Mouse (Mus musculus) retina, postnatal 1 day (tissue): ENCODE data around the gene Slit3.

ENCODE experiments used
- DNase-seq: peaks from one replicate; pipeline ENCODE4 v3.0.0-alpha.2; 2012

Gene Slit3

DNA sequence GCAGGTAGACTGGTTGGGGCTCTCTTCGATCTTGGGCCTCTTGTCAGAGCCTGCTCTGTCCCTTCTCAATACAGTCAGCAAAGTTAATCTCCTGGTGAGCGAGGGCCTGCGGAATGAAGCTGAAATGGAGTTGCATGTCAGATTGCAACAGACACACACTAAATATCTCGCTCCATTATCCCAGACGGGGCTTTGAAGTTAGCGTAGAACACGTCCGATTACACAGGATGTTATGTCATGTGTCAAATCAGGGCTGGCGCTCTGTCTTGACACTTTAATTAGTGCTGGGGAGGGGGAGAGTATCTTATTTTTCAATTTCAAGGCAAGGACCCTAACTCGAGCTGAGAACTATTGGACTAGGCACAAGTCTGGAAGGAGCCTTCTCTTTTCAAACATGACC, 243.4 kb downstream of the Slit3 start:
- peak; percentile 23 for DNase-seq

DNA sequence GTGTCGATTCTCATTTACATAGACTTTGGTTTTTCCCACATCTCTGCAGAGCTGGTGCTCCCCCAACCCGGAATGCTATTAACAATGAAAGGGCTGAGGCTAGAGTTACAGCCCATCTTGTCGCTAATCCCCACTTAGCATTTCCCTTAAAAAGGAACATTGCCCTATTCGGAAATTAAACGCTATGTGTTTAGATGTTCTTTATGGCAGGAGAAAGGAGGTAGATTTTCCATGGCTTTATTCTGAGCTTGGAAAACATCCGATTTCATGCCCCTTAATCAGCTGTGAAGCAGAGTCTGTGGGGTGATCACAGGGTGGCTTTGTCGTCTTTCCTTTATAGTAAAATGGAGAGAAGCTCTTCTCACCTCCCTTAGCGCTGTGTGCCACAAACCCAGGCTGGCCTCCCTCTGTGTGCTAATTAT, 244.5 kb downstream of the Slit3 start:
- no peak for DNase-seq

- no peak for DNase-seq
These were observed 245.6 kb downstream of the Slit3 start for GRCm38 (mm10) chr11:35366611-35367010.

GRCm38 (mm10) chr11:35367248-35367647, 246.2 kb downstream of the Slit3 start:
- no peak for DNase-seq

DNA sequence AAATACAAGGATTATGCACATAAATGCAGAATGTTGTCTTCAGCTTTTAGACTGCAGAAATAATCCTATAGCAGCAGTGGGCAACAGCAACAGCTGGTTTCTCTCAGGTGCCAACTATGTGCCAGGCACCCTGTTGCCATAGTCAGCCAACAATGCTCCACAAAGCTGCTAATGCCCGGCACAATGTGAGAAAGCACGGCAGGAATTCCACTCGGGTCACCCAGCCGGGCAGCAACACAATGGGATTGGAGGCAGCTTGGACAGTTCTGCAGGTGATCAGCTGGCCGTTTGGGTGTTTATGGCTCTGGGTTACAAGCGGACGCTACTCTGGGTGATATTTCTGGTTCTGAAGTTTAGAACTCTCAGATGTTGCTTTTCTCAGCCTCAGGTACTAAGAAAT, 248.9 kb downstream of the Slit3 start:
- no peak for DNase-seq

GRCm38 (mm10) chr11:35370705-35371104, 249.7 kb downstream of the Slit3 start:
- no peak for DNase-seq

DNA sequence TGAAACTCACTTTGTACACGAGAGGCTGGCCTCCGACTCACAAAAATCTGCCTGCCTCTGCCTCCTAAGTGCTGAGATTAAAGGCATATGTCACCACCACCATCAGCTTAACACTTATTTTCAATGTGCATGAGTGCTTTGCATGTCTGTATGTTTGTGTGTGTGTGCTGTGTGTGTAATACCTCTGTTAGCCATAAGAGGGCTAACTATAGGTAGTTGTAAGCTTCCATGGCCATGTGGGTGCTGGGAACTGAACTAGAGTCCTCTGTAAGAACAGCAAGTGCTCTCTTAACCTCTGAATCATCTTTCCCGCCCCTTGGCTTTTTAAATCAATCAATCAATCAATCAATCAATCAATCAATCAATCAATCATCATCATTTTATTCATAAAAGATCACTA, 251.4 kb downstream of the Slit3 start:
- DNase-seq = no peak

GRCm38 (mm10) chr11:35375072-35375471, 254.0 kb downstream of the Slit3 start:
- no peak for DNase-seq

DNA sequence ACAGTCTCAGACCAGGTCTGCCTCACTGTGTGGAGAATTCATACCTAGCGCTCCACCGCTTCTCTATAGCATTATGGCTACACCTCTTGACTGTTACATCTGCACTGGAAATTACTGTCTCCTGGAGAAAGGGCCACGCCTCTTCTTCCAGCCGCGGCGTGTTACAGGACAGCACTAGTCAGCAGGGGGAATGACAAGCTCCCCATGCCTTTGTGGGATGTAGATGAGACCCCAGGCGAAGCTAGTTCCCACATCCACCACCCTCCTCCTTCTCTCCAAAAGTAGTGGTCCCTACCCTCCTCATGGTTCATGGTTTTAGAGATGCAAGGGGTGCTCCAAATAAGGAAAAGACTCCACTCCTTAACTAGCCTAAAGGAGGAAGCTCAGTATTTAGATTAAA, 257.8 kb downstream of the Slit3 start:
- no peak for DNase-seq

GRCm38 (mm10) chr11:35379407-35379806, 258.4 kb downstream of the Slit3 start:
- DNase-seq = no peak

GRCm38 (mm10) chr11:35380766-35381165, 259.7 kb downstream of the Slit3 start:
- DNase-seq = peak; percentile 21

- no peak for DNase-seq
These were observed 264.4 kb downstream of the Slit3 start for GRCm38 (mm10) chr11:35385444-35385843.

DNA sequence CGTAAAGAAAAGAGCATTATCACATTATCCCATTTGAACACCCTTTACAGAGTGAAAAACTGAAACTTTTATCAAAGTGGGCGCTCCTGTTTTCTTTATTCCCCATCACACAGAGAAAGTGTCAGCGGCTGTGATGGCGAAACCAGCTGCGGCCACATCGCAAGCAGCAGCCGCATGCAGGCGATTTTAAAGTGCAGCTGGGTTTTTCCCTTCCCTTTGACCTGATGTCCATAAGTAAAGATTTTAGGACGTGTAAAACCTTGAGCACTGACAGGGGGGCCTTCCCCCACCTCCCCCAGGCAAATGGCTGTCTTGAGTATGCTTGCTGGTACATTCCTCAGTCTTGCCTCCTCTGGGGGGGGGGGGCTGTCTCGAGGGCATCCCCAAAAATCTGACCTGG, 266.8 kb downstream of the Slit3 start:
- DNase-seq = no peak

DNA sequence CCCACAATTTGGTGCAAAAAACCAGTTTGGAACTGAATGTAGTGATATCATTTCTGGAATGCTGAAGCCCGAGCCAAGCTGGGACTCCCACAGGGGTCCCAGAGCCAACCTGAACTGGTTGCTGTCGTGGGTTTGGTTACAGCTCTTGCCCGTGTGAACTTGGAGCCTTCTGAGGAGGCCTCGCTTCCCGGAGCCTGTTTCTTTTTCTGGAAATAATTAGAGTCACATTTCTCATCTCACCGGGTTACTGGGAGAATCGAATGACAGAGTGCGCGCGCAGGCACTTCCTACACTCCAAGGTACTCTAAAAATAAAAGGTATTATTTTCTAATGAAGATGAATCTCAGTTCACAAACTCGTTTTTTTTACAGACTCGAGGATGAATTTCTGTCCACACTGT, 267.4 kb downstream of the Slit3 start:
- no peak for DNase-seq

DNA sequence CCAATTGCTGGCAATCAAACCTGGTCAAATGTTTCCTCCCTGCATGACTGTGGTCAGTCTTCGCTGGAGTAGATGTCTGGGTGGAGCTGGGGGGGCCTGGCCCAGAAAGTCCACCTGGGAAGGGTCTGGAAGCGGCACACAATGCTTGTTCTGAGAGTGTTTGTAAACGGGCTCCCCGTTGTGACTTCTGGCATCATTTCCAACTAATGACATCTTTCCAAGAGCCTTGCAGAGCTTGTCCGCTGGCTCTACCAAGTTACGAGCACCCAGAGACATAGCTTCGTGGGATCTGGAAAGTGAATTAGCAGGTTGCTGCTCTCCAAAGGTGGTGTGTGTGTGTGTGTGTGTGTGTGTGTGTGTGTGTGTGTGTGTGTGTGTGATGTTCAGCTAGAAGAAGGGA, 268.3 kb downstream of the Slit3 start:
- DNase-seq = no peak

GRCm38 (mm10) chr11:35389780-35390435, 268.9 kb downstream of the Slit3 start:
- DNase-seq = no peak

- no peak for DNase-seq
These were observed 272.8 kb downstream of the Slit3 start for GRCm38 (mm10) chr11:35393815-35394214.

DNA sequence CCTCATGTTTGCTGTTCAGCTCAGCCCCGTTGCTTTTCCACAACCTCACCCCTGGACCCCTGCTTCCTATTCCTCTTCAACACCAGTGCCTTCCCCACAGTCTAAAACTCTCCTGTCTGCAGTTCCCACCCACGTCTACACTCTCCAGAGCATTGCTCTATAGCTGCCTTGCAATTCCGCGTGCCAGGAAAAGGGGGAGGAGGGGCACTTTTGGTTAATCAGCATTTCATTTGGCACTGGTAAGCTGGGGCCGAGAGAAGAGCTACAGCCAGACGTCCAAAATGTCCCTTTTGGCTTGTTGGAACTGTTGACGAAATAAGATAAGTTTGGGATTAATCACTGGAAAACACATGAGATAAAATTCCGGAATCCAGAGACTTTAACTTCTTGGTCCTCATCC, 274.4 kb downstream of the Slit3 start:
- no peak for DNase-seq

- DNase-seq = no peak
These were observed 277.3 kb downstream of the Slit3 start for GRCm38 (mm10) chr11:35398353-35398752.

- no peak for DNase-seq
These were observed 282.5 kb downstream of the Slit3 start for GRCm38 (mm10) chr11:35403516-35403915.

DNA sequence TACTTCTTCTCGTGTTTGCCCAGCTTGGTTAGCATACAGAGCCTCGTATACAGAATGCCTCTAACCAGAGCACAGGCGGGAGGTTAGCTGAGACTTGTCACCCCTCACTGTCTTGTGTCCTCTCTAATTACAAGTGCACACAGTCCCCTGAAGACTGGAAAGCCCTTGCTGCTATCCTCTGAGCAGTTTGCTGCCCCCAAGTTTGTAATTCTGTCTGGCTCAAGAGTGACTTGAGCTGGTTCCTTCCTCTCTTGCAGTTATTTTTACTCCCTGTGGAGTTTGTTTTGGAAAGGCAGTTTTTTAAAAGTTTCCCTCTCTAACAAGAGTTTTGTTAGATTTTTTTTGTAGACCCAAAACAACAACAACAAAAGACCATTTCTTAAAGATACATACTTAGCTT, 285.0 kb downstream of the Slit3 start:
- DNase-seq = no peak

- no peak for DNase-seq
These were observed 285.5 kb downstream of the Slit3 start for GRCm38 (mm10) chr11:35406522-35406921.

- peak; percentile 84 for DNase-seq
These were observed 286.5 kb downstream of the Slit3 start for GRCm38 (mm10) chr11:35407341-35408154.

DNA sequence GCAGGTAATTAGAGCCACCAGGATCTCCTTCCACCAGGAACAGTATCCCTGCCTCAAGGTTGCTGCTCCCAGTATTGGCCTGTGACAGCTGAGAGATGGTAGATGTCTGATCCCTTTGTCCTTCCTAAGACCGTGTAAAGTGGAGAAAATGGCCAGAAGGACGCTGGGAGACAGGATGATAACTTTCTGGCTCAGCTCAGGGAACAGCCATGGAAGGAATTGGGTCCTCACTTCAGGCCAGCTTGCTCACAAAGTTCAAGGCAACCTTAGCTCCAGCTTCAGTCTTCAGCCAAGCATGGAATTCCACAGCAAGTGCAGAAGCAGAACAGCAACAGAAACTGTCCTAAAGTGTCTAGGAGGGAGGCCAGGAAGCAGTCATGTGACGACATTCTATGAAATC, 289.4 kb downstream of the Slit3 start:
- no peak for DNase-seq
